Mouse (Mus musculus): ENCODE data around the gene Ehbp1. TPM values are rescaled to one million over a fixed set of nuclear protein-coding genes. Genes with fewer than 3 reads are reported as not detected.

Ehbp1 gene
- polyA plus RNA-seq, 1 experiment from 2014 or later = 3.1 TPM

- Histone ChIP-seq H3K9me3 (ENCODE audit: control insufficient read depth) (no peaks in the 10 kb centered on the region), H3K9ac (ENCODE audit: low read depth, low read length) (no peak overlapping the region), H3K4me1 (replicated peaks; ENCODE audit: control insufficient read depth, insufficient read depth, low read length) (no peaks in the 10 kb centered on the region), H3K27ac (ENCODE audit: low read depth, low read length) (no peak overlapping the region), H3K4me3 (ENCODE audit: low read depth, low read length) (no peak overlapping the region), H3K36me3 (ENCODE audit: control insufficient read depth, insufficient read depth) (no peaks in the 10 kb centered on the region), H3K4me2 (replicated peaks; ENCODE audit: low read depth) (no peak overlapping the region), H3K27me3 (replicated peaks; ENCODE audit: control insufficient read depth, insufficient read depth, low read length) (no peaks in the 10 kb centered on the region)
- no peak for TF ChIP-seq CTCF (IDR thresholded peaks at IDR 0.05; ENCODE audit: low read depth)
- ATAC-seq = no peak
Measured at GRCm38 (mm10) chr11:22247069-22247468, 95.0 kb downstream of the Ehbp1 start.

- Histone ChIP-seq H3K9ac (ENCODE audit: low read depth, low read length) (no peak overlapping the region), H3K27ac (ENCODE audit: low read depth, low read length) (no peak overlapping the region), H3K27me3 (replicated peaks; ENCODE audit: control insufficient read depth, insufficient read depth, low read length) (no peaks in the 10 kb centered on the region), H3K36me3 (ENCODE audit: control insufficient read depth, insufficient read depth) (no peaks in the 10 kb centered on the region), H3K9me3 (ENCODE audit: control insufficient read depth) (no peaks in the 10 kb centered on the region), H3K4me3 (ENCODE audit: low read depth, low read length) (no peak overlapping the region), H3K4me1 (replicated peaks; ENCODE audit: control insufficient read depth, insufficient read depth, low read length) (no peaks in the 10 kb centered on the region), H3K4me2 (replicated peaks; ENCODE audit: low read depth) (no peak overlapping the region)
- no peak for TF ChIP-seq CTCF (IDR thresholded peaks at IDR 0.05; ENCODE audit: low read depth)
- no peak for ATAC-seq
- WGBS = 82% methylated on average over 5 of the region's 5 CpGs
Measured at GRCm38 (mm10) chr11:22235558-22235957, 106.5 kb downstream of the Ehbp1 start.

- ATAC-seq = 0 out of 2 replicates have a peak, but pooled peaks have one; percentile 16
- Histone ChIP-seq H3K9me3 (ENCODE audit: control insufficient read depth) (no peaks in the 10 kb centered on the region), H3K4me2 (replicated peaks; ENCODE audit: low read depth) (no peak overlapping the region), H3K27ac (ENCODE audit: low read depth, low read length) (no peak overlapping the region), H3K4me3 (ENCODE audit: low read depth, low read length) (no peak overlapping the region), H3K27me3 (replicated peaks; ENCODE audit: control insufficient read depth, insufficient read depth, low read length) (no peaks in the 10 kb centered on the region), H3K36me3 (ENCODE audit: control insufficient read depth, insufficient read depth) (no peaks in the 10 kb centered on the region), H3K9ac (ENCODE audit: low read depth, low read length) (no peak overlapping the region), H3K4me1 (replicated peaks; ENCODE audit: control insufficient read depth, insufficient read depth, low read length) (no peaks in the 10 kb centered on the region)
- 53% methylated on average over 1 of the region's 1 CpGs for WGBS
- peak; percentile 68 for TF ChIP-seq CTCF (IDR thresholded peaks at IDR 0.05; ENCODE audit: low read depth)
Measured at GRCm38 (mm10) chr11:22234739-22235138, 107.4 kb downstream of the Ehbp1 start.

GRCm38 (mm10) chr11:22230906-22231305 is 111.2 kb downstream of the Ehbp1 start:
- 70% methylated on average over 6 of the region's 6 CpGs for WGBS
- Histone ChIP-seq H3K9ac (ENCODE audit: low read depth, low read length) (no peak overlapping the region), H3K4me3 (ENCODE audit: low read depth, low read length) (no peak overlapping the region), H3K4me2 (replicated peaks; ENCODE audit: low read depth) (no peak overlapping the region), H3K9me3 (ENCODE audit: control insufficient read depth) (no peaks in the 10 kb centered on the region), H3K36me3 (ENCODE audit: control insufficient read depth, insufficient read depth) (0 out of 2 replicates have a peak, but pooled peaks cover 4% of the 10 kb centered on the region), H3K27me3 (replicated peaks; ENCODE audit: control insufficient read depth, insufficient read depth, low read length) (no peaks in the 10 kb centered on the region), H3K4me1 (replicated peaks; ENCODE audit: control insufficient read depth, insufficient read depth, low read length) (no peaks in the 10 kb centered on the region), H3K27ac (ENCODE audit: low read depth, low read length) (no peak overlapping the region)
- ATAC-seq = no peak
- no peak for TF ChIP-seq CTCF (IDR thresholded peaks at IDR 0.05; ENCODE audit: low read depth)

- Histone ChIP-seq H3K9ac (ENCODE audit: low read depth, low read length) (no peak overlapping the region), H3K4me2 (replicated peaks; ENCODE audit: low read depth) (no peak overlapping the region), H3K4me1 (replicated peaks; ENCODE audit: control insufficient read depth, insufficient read depth, low read length) (no peaks in the 10 kb centered on the region), H3K9me3 (ENCODE audit: control insufficient read depth) (no peaks in the 10 kb centered on the region), H3K27ac (ENCODE audit: low read depth, low read length) (no peak overlapping the region), H3K4me3 (ENCODE audit: low read depth, low read length) (no peak overlapping the region), H3K27me3 (replicated peaks; ENCODE audit: control insufficient read depth, insufficient read depth, low read length) (no peaks in the 10 kb centered on the region), H3K36me3 (ENCODE audit: control insufficient read depth, insufficient read depth) (0 out of 2 replicates have a peak, but pooled peaks cover 4% of the 10 kb centered on the region)
- 39% methylated on average over 2 of the region's 2 CpGs for WGBS
- ATAC-seq = no peak
- TF ChIP-seq CTCF (IDR thresholded peaks at IDR 0.05; ENCODE audit: low read depth) = peak; percentile 73
Measured at GRCm38 (mm10) chr11:22225619-22226018, 116.5 kb downstream of the Ehbp1 start.

- Histone ChIP-seq H3K9me3 (ENCODE audit: control insufficient read depth) (no peaks in the 10 kb centered on the region), H3K9ac (ENCODE audit: low read depth, low read length) (no peak overlapping the region), H3K36me3 (ENCODE audit: control insufficient read depth, insufficient read depth) (no peaks in the 10 kb centered on the region), H3K4me3 (ENCODE audit: low read depth, low read length) (no peak overlapping the region), H3K4me2 (replicated peaks; ENCODE audit: low read depth) (no peak overlapping the region), H3K27ac (ENCODE audit: low read depth, low read length) (no peak overlapping the region), H3K27me3 (replicated peaks; ENCODE audit: control insufficient read depth, insufficient read depth, low read length) (no peaks in the 10 kb centered on the region), H3K4me1 (replicated peaks; ENCODE audit: control insufficient read depth, insufficient read depth, low read length) (no peaks in the 10 kb centered on the region)
- 74% methylated on average over 2 of the region's 2 CpGs for WGBS
- no peak for TF ChIP-seq CTCF (IDR thresholded peaks at IDR 0.05; ENCODE audit: low read depth)
- ATAC-seq = no peak
Measured at GRCm38 (mm10) chr11:22218222-22218621, 123.9 kb downstream of the Ehbp1 start.

- H3K27me3 ChIP-seq (replicated peaks; ENCODE audit: control insufficient read depth, insufficient read depth, low read length) = no peaks in the 10 kb centered on the region
- no peak for ATAC-seq
- H3K9me3 ChIP-seq (ENCODE audit: control insufficient read depth) = no peaks in the 10 kb centered on the region
- no peaks in the 10 kb centered on the region for H3K4me1 ChIP-seq (replicated peaks; ENCODE audit: control insufficient read depth, insufficient read depth, low read length)
- no peak overlapping the region for H3K27ac ChIP-seq (ENCODE audit: low read depth, low read length)
- no peak overlapping the region for H3K4me2 ChIP-seq (replicated peaks; ENCODE audit: low read depth)
- H3K36me3 ChIP-seq (ENCODE audit: control insufficient read depth, insufficient read depth) = no peaks in the 10 kb centered on the region
- TF ChIP-seq CTCF (IDR thresholded peaks at IDR 0.05; ENCODE audit: low read depth) = no peak
- H3K9ac ChIP-seq (ENCODE audit: low read depth, low read length) = no peak overlapping the region
- WGBS = 90% methylated on average over 7 of the region's 7 CpGs
- H3K4me3 ChIP-seq (ENCODE audit: low read depth, low read length) = no peak overlapping the region
Measured at GRCm38 (mm10) chr11:22216941-22217340, 125.2 kb downstream of the Ehbp1 start.

Measured in intestine, postnatal 0 days (tissue).